Mouse (Mus musculus) c-Kit-positive CD71-negative TER-119-negative erythroid progenitor cells, embryonic 14.5 days (primary cell): ENCODE results near the gene Wwc1.
"Not testable (repeated sequence)": the region's sequence is repeated elsewhere in the genome, so short reads cannot be mapped to it uniquely, and the experiment has no call there.

ENCODE experiments used
- DNase-seq: peaks from one replicate; pipeline ENCODE4 v3.0.0-alpha.2; 2013; ENCODE audit warnings: low read depth

The Wwc1 gene

GRCm38 (mm10) chr11:35877651-35878558 is 102.4 kb downstream of the Wwc1 start:
- peak; percentile 13 for DNase-seq

GRCm38 (mm10) chr11:35873624-35874244 is 106.6 kb downstream of the Wwc1 start:
- DNase-seq = no peak

GRCm38 (mm10) chr11:35870961-35871360 is 109.4 kb downstream of the Wwc1 start:
- DNase-seq = no peak

- DNase-seq = no peak
Observed at GRCm38 (mm10) chr11:35866140-35866539, 114.2 kb downstream of the Wwc1 start.

- DNase-seq = no peak
Observed at GRCm38 (mm10) chr11:35864981-35865604, 115.2 kb downstream of the Wwc1 start.

GRCm38 (mm10) chr11:35863653-35864052 is 116.7 kb downstream of the Wwc1 start:
- DNase-seq = no peak

GRCm38 (mm10) chr11:35857395-35858067 is 122.8 kb downstream of the Wwc1 start:
- no peak for DNase-seq

GRCm38 (mm10) chr11:35856359-35857040 is 123.8 kb downstream of the Wwc1 start:
- no peak for DNase-seq

GRCm38 (mm10) chr11:35855567-35855966 is 124.8 kb downstream of the Wwc1 start:
- DNase-seq = no peak

GRCm38 (mm10) chr11:35854941-35855340 is 125.4 kb downstream of the Wwc1 start:
- DNase-seq = no peak

- no peak for DNase-seq
Observed at GRCm38 (mm10) chr11:35853651-35854050, 126.7 kb downstream of the Wwc1 start.

GRCm38 (mm10) chr11:35852731-35853130 is 127.6 kb downstream of the Wwc1 start:
- DNase-seq = no peak

GRCm38 (mm10) chr11:35844299-35844698 is 136.0 kb downstream of the Wwc1 start:
- DNase-seq = no peak

- not testable (repeated sequence) for DNase-seq
Observed at GRCm38 (mm10) chr11:35842560-35842959, 137.8 kb downstream of the Wwc1 start.

- no peak for DNase-seq
Observed at GRCm38 (mm10) chr11:35841738-35842325, 138.5 kb downstream of the Wwc1 start.

- not testable (repeated sequence) for DNase-seq
Observed at GRCm38 (mm10) chr11:35840806-35841205, 139.5 kb downstream of the Wwc1 start.

- no peak for DNase-seq
Observed at GRCm38 (mm10) chr11:35840282-35840681, 140.0 kb downstream of the Wwc1 start.

GRCm38 (mm10) chr11:35838345-35839338 is 141.7 kb downstream of the Wwc1 start:
- DNase-seq = peak; percentile 77

GRCm38 (mm10) chr11:35837156-35838126 is 142.9 kb downstream of the Wwc1 start:
- DNase-seq = no peak
